Mouse (Mus musculus): Measurements from ENCODE around the gene Snapc2. TPM values are rescaled to one million over a fixed set of nuclear protein-coding genes. Genes with fewer than 3 reads are reported as not detected.
A peak's percentile ranks its signal among the peaks of the same experiment; 100 is the strongest.

Gene Snapc2
- polyA plus RNA-seq (2015; fragmentation: Nextera tagmentation; extraction: Ambion mirVana): 60.1 and 61.9 TPM in 2 replicates

- peaks cover 28% of the 10 kb centered on the region for H3K36me3 ChIP-seq (ENCODE audit: insufficient read depth, low read length)
- peak within 1 kb of the TSS; percentile 72 for H3K4me2 ChIP-seq (replicated peaks; ENCODE audit: low read depth, low read length)
- H3K4me1 ChIP-seq (ENCODE audit: insufficient read depth, low read length): peaks cover 42% of the 10 kb centered on the region
- peak; percentile 88 for ATAC-seq (ENCODE audit: low FRiP score, low TSS enrichment)
- H3K27ac ChIP-seq (ENCODE audit: low read length): peak within 1 kb of the TSS; percentile 96
- H3K9ac ChIP-seq (replicated peaks; ENCODE audit: low read length): peak within 1 kb of the TSS; percentile 96
- under 1% methylated on average over 69 of the region's 69 CpGs for WGBS
- H3K27me3 ChIP-seq (ENCODE audit: insufficient read depth, low read length): no peaks in the 10 kb centered on the region
- no peaks in the 10 kb centered on the region for H3K9me3 ChIP-seq (ENCODE audit: low read length)
- H3K4me3 ChIP-seq (ENCODE audit: low read length): peak within 1 kb of the TSS; percentile 95
Measured at GRCm38 (mm10) chr8:4252934-4253841, at the start of gene Snapc2. Gene Snapc2, plus strand, starts transcription at chr8:4253080.

GRCm38 (mm10) chr8:4205246-4206123 lies 47.4 kb upstream of the Snapc2 start:
- Histone ChIP-seq H3K9me3 (ENCODE audit: low read length) (peaks cover 6% of the 10 kb centered on the region; the same call in 1 of the 2 replicates), H3K27ac (ENCODE audit: low read length) (no peak overlapping the region), H3K36me3 (ENCODE audit: insufficient read depth, low read length) (peaks cover 14% of the 10 kb centered on the region; the same call in 1 of the 2 replicates), H3K27me3 (ENCODE audit: insufficient read depth, low read length) (peaks cover 14% of the 10 kb centered on the region), H3K9ac (replicated peaks; ENCODE audit: low read length) (peak overlapping the region; percentile 23), H3K4me1 (ENCODE audit: insufficient read depth, low read length) (peaks cover 11% of the 10 kb centered on the region; the same call in 1 of the 2 replicates), H3K4me3 (ENCODE audit: low read length) (peak overlapping the region; percentile 18), H3K4me2 (replicated peaks; ENCODE audit: low read depth, low read length) (peak overlapping the region; percentile 43)
- ATAC-seq (ENCODE audit: low FRiP score, low TSS enrichment): peak; percentile 17; the same call in 1 of the 2 replicates
- 24% methylated on average over 38 of the region's 38 CpGs for WGBS

GRCm38 (mm10) chr8:4206182-4207015 lies 46.5 kb upstream of the Snapc2 start:
- Histone ChIP-seq H3K9ac (replicated peaks; ENCODE audit: low read length) (peak overlapping the region; percentile 23), H3K4me2 (replicated peaks; ENCODE audit: low read depth, low read length) (peak overlapping the region; percentile 43), H3K9me3 (ENCODE audit: low read length) (peaks cover 6% of the 10 kb centered on the region; the same call in 1 of the 2 replicates), H3K27me3 (ENCODE audit: insufficient read depth, low read length) (peaks cover 14% of the 10 kb centered on the region), H3K4me3 (ENCODE audit: low read length) (peak overlapping the region; percentile 18), H3K4me1 (ENCODE audit: insufficient read depth, low read length) (peaks cover 11% of the 10 kb centered on the region; the same call in 1 of the 2 replicates), H3K36me3 (ENCODE audit: insufficient read depth, low read length) (peaks cover 14% of the 10 kb centered on the region; the same call in 1 of the 2 replicates), H3K27ac (ENCODE audit: low read length) (no peak overlapping the region)
- 17% methylated on average over 44 of the region's 44 CpGs for WGBS
- peak; percentile 29; the same call in 1 of the 2 replicates for ATAC-seq (ENCODE audit: low FRiP score, low TSS enrichment)

- peaks cover 14% of the 10 kb centered on the region for H3K27me3 ChIP-seq (ENCODE audit: insufficient read depth, low read length)
- peaks cover 11% of the 10 kb centered on the region; the same call in 1 of the 2 replicates for H3K4me1 ChIP-seq (ENCODE audit: insufficient read depth, low read length)
- H3K4me2 ChIP-seq (replicated peaks; ENCODE audit: low read depth, low read length): no peak overlapping the region
- no peak for ATAC-seq (ENCODE audit: low FRiP score, low TSS enrichment)
- H3K36me3 ChIP-seq (ENCODE audit: insufficient read depth, low read length): peaks cover 14% of the 10 kb centered on the region; the same call in 1 of the 2 replicates
- no peak overlapping the region for H3K27ac ChIP-seq (ENCODE audit: low read length)
- peaks cover 6% of the 10 kb centered on the region; the same call in 1 of the 2 replicates for H3K9me3 ChIP-seq (ENCODE audit: low read length)
- WGBS: 54% methylated on average over 2 of the region's 2 CpGs
- peak overlapping the region; percentile 23; the same call in 1 of the 2 replicates for H3K9ac ChIP-seq (replicated peaks; ENCODE audit: low read length)
- no peak overlapping the region for H3K4me3 ChIP-seq (ENCODE audit: low read length)
Measured at GRCm38 (mm10) chr8:4207016-4207350, 45.9 kb upstream of the Snapc2 start.

GRCm38 (mm10) chr8:4211097-4211496 lies 41.8 kb upstream of the Snapc2 start:
- Histone ChIP-seq H3K9me3 (ENCODE audit: low read length) (peaks cover 6% of the 10 kb centered on the region; the same call in 1 of the 2 replicates), H3K4me3 (ENCODE audit: low read length) (no peak overlapping the region), H3K27me3 (ENCODE audit: insufficient read depth, low read length) (peaks cover 18% of the 10 kb centered on the region), H3K4me2 (replicated peaks; ENCODE audit: low read depth, low read length) (no peak overlapping the region), H3K36me3 (ENCODE audit: insufficient read depth, low read length) (peaks cover 14% of the 10 kb centered on the region; the same call in 1 of the 2 replicates), H3K9ac (replicated peaks; ENCODE audit: low read length) (no peak overlapping the region), H3K27ac (ENCODE audit: low read length) (no peak overlapping the region), H3K4me1 (ENCODE audit: insufficient read depth, low read length) (peaks cover 35% of the 10 kb centered on the region)
- 82% methylated on average over 6 of the region's 6 CpGs for whole genome bisulfite sequencing
- ATAC-seq (ENCODE audit: low FRiP score, low TSS enrichment): no peak

DNA sequence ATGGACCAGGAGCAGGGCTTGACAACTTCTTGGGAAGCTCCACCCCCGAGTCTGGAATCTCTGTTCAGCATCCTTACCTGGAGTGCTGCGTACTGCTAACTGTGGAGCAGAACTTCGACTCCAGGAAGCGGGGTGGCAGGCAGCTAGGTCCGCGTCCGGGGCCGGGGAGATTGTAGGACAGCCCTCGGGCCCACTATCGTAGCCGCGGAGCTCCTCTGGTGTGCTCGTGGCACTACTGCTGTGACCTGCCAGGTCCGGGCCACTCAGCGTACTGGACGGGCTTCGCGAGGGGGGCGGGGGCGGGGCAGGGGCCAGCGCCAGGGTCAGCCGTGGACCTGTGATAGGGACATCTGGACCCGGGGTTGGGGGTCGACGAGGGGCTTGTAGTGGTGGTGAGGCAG lies 40.1 kb upstream of the Snapc2 start:
- peaks cover 34% of the 10 kb centered on the region for H3K27me3 ChIP-seq (ENCODE audit: insufficient read depth, low read length)
- peak overlapping the region; percentile 83 for H3K4me2 ChIP-seq (replicated peaks; ENCODE audit: low read depth, low read length)
- H3K9ac ChIP-seq (replicated peaks; ENCODE audit: low read length): peak overlapping the region; percentile 62
- ATAC-seq (ENCODE audit: low FRiP score, low TSS enrichment): peak; percentile 18
- peak overlapping the region; percentile 49 for H3K4me3 ChIP-seq (ENCODE audit: low read length)
- peaks cover 6% of the 10 kb centered on the region; the same call in 1 of the 2 replicates for H3K9me3 ChIP-seq (ENCODE audit: low read length)
- peaks cover 30% of the 10 kb centered on the region for H3K4me1 ChIP-seq (ENCODE audit: insufficient read depth, low read length)
- under 1% methylated on average over 24 of the region's 25 CpGs for WGBS
- peaks cover 14% of the 10 kb centered on the region; the same call in 1 of the 2 replicates for H3K36me3 ChIP-seq (ENCODE audit: insufficient read depth, low read length)
- H3K27ac ChIP-seq (ENCODE audit: low read length): no peak overlapping the region

GRCm38 (mm10) chr8:4213210-4214005 lies 39.5 kb upstream of the Snapc2 start:
- Histone ChIP-seq H3K4me2 (replicated peaks; ENCODE audit: low read depth, low read length) (peak overlapping the region; percentile 83), H3K9me3 (ENCODE audit: low read length) (peaks cover 6% of the 10 kb centered on the region; the same call in 1 of the 2 replicates), H3K36me3 (ENCODE audit: insufficient read depth, low read length) (peaks cover 14% of the 10 kb centered on the region; the same call in 1 of the 2 replicates), H3K27me3 (ENCODE audit: insufficient read depth, low read length) (peaks cover 39% of the 10 kb centered on the region), H3K27ac (ENCODE audit: low read length) (peak overlapping the region; percentile 65), H3K9ac (replicated peaks; ENCODE audit: low read length) (peak overlapping the region; percentile 62), H3K4me1 (ENCODE audit: insufficient read depth, low read length) (peaks cover 30% of the 10 kb centered on the region), H3K4me3 (ENCODE audit: low read length) (peak overlapping the region; percentile 49)
- WGBS: 2% methylated on average over 18 of the region's 18 CpGs
- peak; percentile 63 for ATAC-seq (ENCODE audit: low FRiP score, low TSS enrichment)
